Mouse (Mus musculus) hindbrain, postnatal 0 days (tissue): ENCODE results near the gene Cyp2c23. TPM values are rescaled to one million over a fixed set of nuclear protein-coding genes. Genes with fewer than 3 reads are reported as not detected.
A peak's percentile ranks its signal among the peaks of the same experiment; 100 is the strongest.

Source experiments
- ATAC-seq: fragments of 200-750 bp; cut with Nextera tagmentation; 2 replicates; pipeline ENCODE4 v1.8.0; 2017; ENCODE audit warnings: mild to moderate bottlenecking, moderate TSS enrichment, moderate library complexity
- DNase-seq: peaks from one replicate; pipeline ENCODE4 v3.0.0-alpha.2; 2015; ENCODE audit warnings: low spot score
- H3K27ac ChIP-seq: fragments of 300-500 bp; sonication (generic); 2 replicates; pipeline ENCODE4 v1.5.1; 2014; ENCODE audit warnings: mild to moderate bottlenecking
- H3K27me3 ChIP-seq: fragments of 300-500 bp; sonication (generic); 2 replicates; pipeline ENCODE4 v1.6.1; 2014; ENCODE audit warnings: low read length, mixed read lengths; ENCODE audit not compliant: insufficient read depth
- H3K36me3 ChIP-seq: fragments of 300-500 bp; sonication (generic); 2 replicates; pipeline ENCODE4 v1.6.1; 2014; ENCODE audit warnings: low read length, mixed read lengths; ENCODE audit not compliant: insufficient read depth
- H3K4me1 ChIP-seq: fragments of 300-500 bp; sonication (generic); 2 replicates; pipeline ENCODE4 v1.6.1; 2014; ENCODE audit warnings: antibody characterized with exemption, low read length, mixed read lengths; ENCODE audit not compliant: insufficient read depth
- H3K4me2 ChIP-seq: fragments of 300-500 bp; sonication (generic); 2 replicates; pipeline ENCODE4 v1.6.1; 2014; ENCODE audit warnings: low read depth, mild to moderate bottlenecking, low read length, moderate library complexity, mixed read lengths
- H3K4me3 ChIP-seq: fragments of 300-500 bp; sonication (generic); 2 replicates; pipeline ENCODE4 v1.5.1; 2014; ENCODE audit warnings: low read length
- H3K9ac ChIP-seq: fragments of 300-500 bp; sonication (generic); replicated peaks from 2 replicates; pipeline ENCODE4 v1.6.1; 2014; ENCODE audit warnings: mild to moderate bottlenecking, low read length, moderate library complexity, mixed read lengths
- H3K9me3 ChIP-seq: fragments of 300-500 bp; sonication (generic); 2 replicates; pipeline ENCODE4 v1.6.1; 2016; ENCODE audit warnings: low read length, mixed read lengths
- CTCF ChIP-seq: IDR thresholded peaks from 2 replicates; pipeline ENCODE4 v1.5.1; 2016; ENCODE audit warnings: antibody characterized with exemption, control low read depth, low read depth
- WGBS: fragments of 180-500 bp; shearing (Covaris S2); extraction: QIAGEN DNeasy Blood & Tissue Kit; methylation state at CpG from one replicate; pipeline ENCODE4 v1.1.7; 2014; 5-methylcytosine and 5-hydroxymethylcytosine counted together
- polyA plus RNA-seq: library from polyadenylated mRNA; unstranded; fragments of >200 nt; fragmentation: Nextera tagmentation; extraction: Ambion mirVana; gene quantifications from 2 replicates; pipeline ENCODE4 v1.2.1, GENCODE M21; 2015
- total RNA-seq: library from RNA; depleted of rRNA; stranded (reverse); fragments of >200 nt; gene quantifications from 2 replicates; pipeline ENCODE4 v1.2.3, GENCODE M21; 2014

Cyp2c23 gene
- total and polyA plus RNA-seq, 2 experiments from 2014 or later, result not detected

- ATAC-seq, result no peak
- Histone ChIP-seq H3K4me3 (no peak overlapping the region), H3K9me3 (no peaks in the 10 kb centered on the region), H3K27me3 (no peaks in the 10 kb centered on the region), H3K9ac (no peak overlapping the region), H3K27ac (no peak overlapping the region), H3K36me3 (no peaks in the 10 kb centered on the region), H3K4me2 (no peak overlapping the region), H3K4me1 (no peaks in the 10 kb centered on the region)
- no peak for TF ChIP-seq CTCF
- WGBS, result 83% methylated on average over 7 of the region's 7 CpGs
- no peak for DNase-seq
These were observed 33.6 kb downstream of the Cyp2c23 start for GRCm38 (mm10) chr19:43995427-43995826.

GRCm38 (mm10) chr19:43992464-43992863, 36.5 kb downstream of the Cyp2c23 start:
- no peak for DNase-seq
- H3K27ac ChIP-seq, result no peak overlapping the region
- no peak overlapping the region for H3K9ac ChIP-seq
- no peaks in the 10 kb centered on the region for H3K36me3 ChIP-seq
- no peak for TF ChIP-seq CTCF
- no peaks in the 10 kb centered on the region for H3K9me3 ChIP-seq
- H3K4me3 ChIP-seq, result no peak overlapping the region
- ATAC-seq, result no peak
- no peak overlapping the region for H3K4me2 ChIP-seq
- 71% methylated on average over 4 of the region's 4 CpGs for WGBS
- H3K27me3 ChIP-seq, result no peaks in the 10 kb centered on the region
- no peaks in the 10 kb centered on the region for H3K4me1 ChIP-seq

- TF ChIP-seq CTCF, result no peak
- no peak overlapping the region for H3K27ac ChIP-seq
- ATAC-seq, result no peak
- H3K27me3 ChIP-seq, result no peaks in the 10 kb centered on the region
- no peak for DNase-seq
- no peak overlapping the region for H3K4me2 ChIP-seq
- H3K36me3 ChIP-seq, result no peaks in the 10 kb centered on the region
- no peak overlapping the region for H3K9ac ChIP-seq
- H3K9me3 ChIP-seq, result no peaks in the 10 kb centered on the region
- H3K4me3 ChIP-seq, result no peak overlapping the region
- WGBS, result 82% methylated on average over 8 of the region's 8 CpGs
- H3K4me1 ChIP-seq, result no peaks in the 10 kb centered on the region
These were observed 38.6 kb downstream of the Cyp2c23 start for GRCm38 (mm10) chr19:43990362-43990761.

GRCm38 (mm10) chr19:43986069-43986794, 42.8 kb downstream of the Cyp2c23 start, which contains the start of gene Cpn1:
Gene Cpn1 (minus strand): TSS chr19:43986556.
- H3K9me3 ChIP-seq, result no peaks in the 10 kb centered on the region
- 0 out of 2 replicates have a peak, but pooled peaks have one; percentile 4 for TF ChIP-seq CTCF
- no peaks in the 10 kb centered on the region for H3K27me3 ChIP-seq
- H3K4me3 ChIP-seq, result peak within 1 kb of the TSS; percentile 17; the same call in 1 of the 2 replicates
- no peak for ATAC-seq
- DNase-seq, result no peak
- WGBS, result 17% methylated on average over 30 of the region's 30 CpGs
- H3K9ac ChIP-seq, result no peak within 1 kb of the TSS
- H3K27ac ChIP-seq, result no peak within 1 kb of the TSS
- H3K4me2 ChIP-seq, result peak within 1 kb of the TSS; percentile 46
- no peaks in the 10 kb centered on the region for H3K36me3 ChIP-seq
- no peaks in the 10 kb centered on the region for H3K4me1 ChIP-seq

GRCm38 (mm10) chr19:43981992-43982391, 47.0 kb downstream of the Cyp2c23 start:
- no peak for DNase-seq
- no peaks in the 10 kb centered on the region for H3K4me1 ChIP-seq
- no peak for TF ChIP-seq CTCF
- H3K4me3 ChIP-seq, result no peak overlapping the region
- H3K4me2 ChIP-seq, result no peak overlapping the region
- ATAC-seq, result no peak
- no peak overlapping the region for H3K27ac ChIP-seq
- H3K9me3 ChIP-seq, result no peaks in the 10 kb centered on the region
- no peaks in the 10 kb centered on the region for H3K27me3 ChIP-seq
- WGBS, result 96% methylated on average over 5 of the region's 5 CpGs
- no peak overlapping the region for H3K9ac ChIP-seq
- H3K36me3 ChIP-seq, result no peaks in the 10 kb centered on the region

GRCm38 (mm10) chr19:43980711-43981110, 48.3 kb downstream of the Cyp2c23 start:
- ATAC-seq, result no peak
- Histone ChIP-seq H3K27ac (no peak overlapping the region), H3K36me3 (no peaks in the 10 kb centered on the region), H3K9me3 (no peaks in the 10 kb centered on the region), H3K9ac (no peak overlapping the region), H3K4me2 (no peak overlapping the region), H3K27me3 (no peaks in the 10 kb centered on the region), H3K4me1 (no peaks in the 10 kb centered on the region), H3K4me3 (no peak overlapping the region)
- TF ChIP-seq CTCF, result no peak
- no peak for DNase-seq
- WGBS, result 94% methylated on average over 17 of the region's 17 CpGs

- Histone ChIP-seq H3K27ac (no peak overlapping the region), H3K27me3 (no peaks in the 10 kb centered on the region), H3K4me2 (no peak overlapping the region), H3K4me1 (no peaks in the 10 kb centered on the region), H3K9me3 (no peaks in the 10 kb centered on the region), H3K9ac (no peak overlapping the region), H3K4me3 (no peak overlapping the region), H3K36me3 (no peaks in the 10 kb centered on the region)
- 93% methylated on average over 3 of the region's 3 CpGs for WGBS
- DNase-seq, result no peak
- no peak for ATAC-seq
- TF ChIP-seq CTCF, result no peak
These were observed 51.2 kb downstream of the Cyp2c23 start for GRCm38 (mm10) chr19:43977799-43978198.
